Mouse (Mus musculus): Measurements from ENCODE around the gene Tmprss9.
A peak's percentile ranks its signal among the peaks of the same experiment; 100 is the strongest.
"Not testable (repeated sequence)": the region's sequence is repeated elsewhere in the genome, so short reads cannot be mapped to it uniquely, and the experiment has no call there.

Gene Tmprss9

DNA sequence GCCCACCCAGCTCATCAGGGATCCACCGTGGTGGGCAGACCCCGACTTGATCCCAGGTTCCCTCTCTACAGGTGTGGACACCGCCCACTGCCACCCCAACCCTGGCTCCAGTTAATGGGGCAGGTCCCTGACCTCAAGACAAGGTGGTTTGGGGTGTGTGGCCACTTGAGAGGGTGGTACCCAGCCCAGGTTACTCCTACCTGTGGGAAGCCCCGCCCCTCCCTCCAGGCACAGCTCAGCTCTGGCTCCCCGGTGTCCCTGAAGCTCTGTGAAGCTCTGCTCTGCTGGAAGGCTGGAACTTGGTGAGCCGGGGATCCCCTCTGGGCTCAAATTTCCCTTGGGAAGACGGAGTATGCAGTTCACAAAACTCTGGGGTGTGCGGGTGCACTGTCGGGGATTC, at the start of gene Tmprss9:
Tmprss9 (plus strand) TSS at position 268 of the 400 bp plus-strand sequence.
- DNase-seq (ENCODE audit: low read depth, low spot score) = no peak

DNA sequence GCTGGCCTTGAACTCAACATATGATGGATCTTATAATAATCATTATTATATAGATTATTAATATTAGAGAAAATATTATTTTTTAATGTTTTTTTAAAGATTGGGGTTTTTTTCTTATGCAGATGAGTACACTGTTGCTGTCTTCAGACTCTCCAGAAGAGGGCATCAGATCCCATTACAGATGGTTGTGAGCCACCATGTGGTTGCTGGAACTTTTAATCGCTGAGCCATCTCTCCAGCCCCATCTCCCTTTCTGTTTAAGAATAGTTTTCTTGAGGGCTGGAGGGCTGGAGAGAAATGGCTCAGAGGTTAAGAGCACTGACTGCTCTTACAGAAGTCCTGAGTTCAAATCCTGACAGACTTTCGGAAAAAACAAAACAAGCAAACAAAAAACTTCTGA, 49.7 kb upstream of the Tmprss9 start:
- DNase-seq (ENCODE audit: low read depth, low spot score) = no peak

DNA sequence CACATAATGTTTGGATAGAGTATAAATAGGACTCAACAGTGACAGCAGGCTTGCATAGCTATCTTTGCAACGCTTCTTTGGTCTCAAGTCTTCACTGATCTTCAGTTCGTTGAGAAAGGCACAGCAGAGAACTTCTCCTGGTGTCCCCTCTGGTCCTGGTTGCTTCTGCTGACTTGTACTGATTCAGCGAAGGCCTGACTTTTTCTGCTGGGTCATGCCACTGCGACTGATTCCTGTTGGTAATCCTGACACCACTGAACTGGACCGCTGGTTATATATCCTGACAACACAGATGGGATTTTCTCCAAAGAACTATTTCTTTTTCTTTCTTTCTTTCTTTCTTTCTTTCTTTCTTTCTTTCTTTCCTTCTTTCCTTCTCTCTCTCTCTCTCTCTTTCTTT, 49.1 kb upstream of the Tmprss9 start:
- DNase-seq (ENCODE audit: low read depth, low spot score) = no peak

DNA sequence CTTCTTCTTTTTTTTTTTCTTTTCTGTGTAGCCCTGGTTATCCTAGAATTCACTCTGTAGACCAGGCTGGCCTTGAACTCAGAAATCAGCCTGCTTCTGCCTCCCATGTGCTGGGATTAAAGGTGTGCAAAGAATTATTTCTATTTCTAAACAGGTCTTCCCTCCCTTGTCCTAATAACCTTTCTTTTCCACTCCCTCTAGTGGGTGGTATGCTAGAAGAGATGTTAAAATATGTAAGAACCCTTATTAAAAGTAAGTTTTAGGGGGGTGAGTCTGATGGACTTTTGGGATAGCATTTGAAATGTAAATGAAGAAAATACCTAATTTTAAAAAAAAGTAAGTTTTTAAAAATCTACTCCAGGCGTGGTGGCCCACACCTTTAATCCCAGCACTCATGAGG, 48.3 kb upstream of the Tmprss9 start:
- no peak for DNase-seq (ENCODE audit: low read depth, low spot score)

GRCm38 (mm10) chr10:80823847-80824643, 47.6 kb upstream of the Tmprss9 start:
- DNase-seq (ENCODE audit: low read depth, low spot score) = no peak

- no peak for DNase-seq (ENCODE audit: low read depth, low spot score)
Observed at GRCm38 (mm10) chr10:80824827-80825226, 46.8 kb upstream of the Tmprss9 start.

GRCm38 (mm10) chr10:80826151-80827062, 45.2 kb upstream of the Tmprss9 start, which contains the start of gene Oaz1:
TSS of gene Oaz1 (plus strand) at chr10:80826656.
- peak; percentile 100 for DNase-seq (ENCODE audit: low read depth, low spot score)

GRCm38 (mm10) chr10:80827063-80827869, 44.4 kb upstream of the Tmprss9 start:
- no peak for DNase-seq (ENCODE audit: low read depth, low spot score)

DNA sequence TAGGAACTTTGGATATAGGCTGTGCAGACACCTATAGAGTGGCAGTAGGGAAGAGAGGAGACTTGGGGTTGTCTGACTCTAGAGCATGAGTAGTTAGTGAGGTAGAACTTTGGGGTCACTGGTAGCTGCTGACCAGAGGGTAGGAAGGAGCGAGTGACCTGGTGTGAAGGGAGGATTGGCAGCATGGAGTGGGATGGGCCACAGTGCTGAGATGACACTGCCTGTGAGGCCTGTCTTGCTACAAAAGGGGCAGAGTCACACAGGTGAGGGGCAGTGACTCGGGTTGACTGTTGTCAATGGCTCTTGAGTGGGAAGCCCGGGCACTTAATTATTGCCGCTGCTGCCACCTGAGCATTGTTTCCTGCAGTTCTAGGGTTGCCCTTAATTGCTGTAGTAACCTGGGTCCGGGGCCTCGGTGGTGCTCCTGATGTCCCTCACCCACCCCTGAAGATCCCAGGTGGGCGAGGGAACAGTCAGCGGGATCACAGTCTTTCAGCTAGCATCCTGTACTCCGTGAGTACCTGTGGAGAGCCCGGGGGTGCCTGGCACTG, 43.7 kb upstream of the Tmprss9 start:
- no peak for DNase-seq (ENCODE audit: low read depth, low spot score)

DNA sequence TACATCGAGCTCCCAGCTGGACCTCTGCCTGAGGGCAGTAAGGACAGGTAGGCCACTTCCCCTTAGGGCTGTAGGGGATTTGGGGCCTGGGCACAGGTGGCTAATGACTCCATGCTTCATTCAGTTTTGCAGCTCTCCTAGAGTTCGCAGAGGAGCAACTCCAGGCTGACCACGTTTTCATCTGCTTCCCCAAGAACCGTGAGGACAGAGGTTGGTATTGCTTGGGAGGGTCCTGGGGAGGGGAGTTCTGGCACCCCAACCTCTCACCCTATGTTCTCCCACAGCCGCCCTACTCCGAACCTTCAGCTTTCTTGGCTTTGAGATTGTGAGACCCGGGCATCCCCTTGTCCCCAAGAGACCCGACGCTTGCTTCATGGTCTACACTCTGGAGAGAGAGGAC, 43.1 kb upstream of the Tmprss9 start:
- not testable (repeated sequence) for DNase-seq (ENCODE audit: low read depth, low spot score)

- DNase-seq (ENCODE audit: low read depth, low spot score) = no peak
Observed at GRCm38 (mm10) chr10:80829359-80830278, 42.0 kb upstream of the Tmprss9 start.

GRCm38 (mm10) chr10:80831136-80831535, 40.5 kb upstream of the Tmprss9 start:
- peak; percentile 58 for DNase-seq (ENCODE audit: low read depth, low spot score)

DNA sequence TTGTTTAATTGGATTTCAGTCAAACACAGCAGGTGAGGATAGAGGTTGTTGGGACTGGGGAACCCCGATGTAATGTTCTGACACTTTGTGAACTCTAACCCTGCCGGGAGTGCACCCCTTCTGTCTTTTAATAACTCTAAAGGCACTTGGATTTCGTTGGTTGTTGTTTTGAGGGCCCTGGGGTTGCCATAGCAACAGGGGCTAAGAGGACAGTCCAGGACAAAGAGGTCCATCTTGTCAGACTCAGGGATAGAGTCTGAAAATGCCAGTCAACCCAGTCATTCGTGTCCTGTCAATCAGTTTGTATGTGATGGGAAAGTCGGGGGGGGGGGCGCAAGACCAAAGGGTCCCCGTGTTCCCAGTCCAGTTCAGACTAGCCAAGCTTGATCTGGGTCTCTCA, 38.8 kb upstream of the Tmprss9 start:
- DNase-seq (ENCODE audit: low read depth, low spot score) = no peak

DNA sequence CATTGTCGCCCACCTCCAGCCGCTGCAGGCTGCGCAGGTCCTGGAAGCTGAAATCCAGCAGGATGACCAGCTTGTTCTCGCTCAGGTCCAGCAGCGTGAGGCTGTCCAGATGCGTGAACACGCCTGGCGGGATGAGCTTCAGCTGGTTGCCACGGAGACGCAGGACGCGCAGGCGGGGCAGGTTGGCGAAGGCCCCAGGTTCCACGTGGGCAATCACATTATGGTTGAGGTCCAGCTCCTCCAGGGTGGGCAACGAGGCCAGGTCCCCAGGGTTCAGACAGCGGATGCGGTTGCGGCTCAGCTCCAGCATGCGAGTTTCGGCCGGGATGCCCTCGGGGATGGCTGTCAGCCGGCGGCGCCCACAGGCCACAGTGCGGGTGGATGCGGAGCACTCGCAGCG, 36.0 kb upstream of the Tmprss9 start:
- no peak for DNase-seq (ENCODE audit: low read depth, low spot score)

DNA sequence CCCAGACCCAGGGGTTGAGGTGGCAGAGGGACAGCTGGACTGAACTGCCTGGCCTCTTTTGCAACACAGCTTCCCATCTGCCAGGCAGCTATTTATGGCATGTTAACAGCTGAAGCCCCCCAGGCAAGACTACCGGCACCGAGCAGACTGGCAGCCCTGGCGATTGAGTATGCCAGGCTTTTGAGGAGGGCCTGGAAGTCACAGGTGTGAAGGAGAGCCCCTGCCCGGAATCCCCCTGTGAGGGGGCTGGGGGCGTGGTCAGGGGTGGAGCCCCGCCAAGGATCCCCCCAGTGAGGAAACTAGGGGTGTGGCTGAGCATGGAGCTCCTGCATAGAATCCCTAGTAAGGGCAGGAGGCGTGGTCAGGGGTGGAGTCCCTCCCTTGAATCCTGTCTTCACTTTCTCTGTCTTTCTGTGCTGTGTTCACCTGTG, 34.7 kb upstream of the Tmprss9 start:
- DNase-seq (ENCODE audit: low read depth, low spot score) = no peak

DNA sequence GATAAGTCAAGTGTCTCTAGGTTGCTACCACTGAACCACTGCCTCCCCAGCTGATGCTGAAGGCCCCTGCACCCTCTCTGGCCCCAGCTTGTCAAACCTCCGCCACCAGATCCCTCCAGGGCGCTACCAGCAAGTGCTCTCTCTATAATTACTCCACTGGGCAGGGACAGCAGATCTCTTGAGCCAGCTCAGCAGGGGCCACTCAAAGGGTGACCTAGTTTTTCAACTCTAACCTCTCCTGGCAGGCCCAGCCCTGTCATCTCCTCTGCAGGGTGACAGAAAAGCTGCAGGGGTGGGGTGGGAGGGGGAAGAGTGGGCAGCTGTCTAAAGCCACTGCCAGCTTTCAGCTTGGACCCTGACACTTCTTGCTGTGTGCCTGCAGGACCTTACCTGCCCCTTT, 33.8 kb upstream of the Tmprss9 start:
- DNase-seq (ENCODE audit: low read depth, low spot score) = no peak

- no peak for DNase-seq (ENCODE audit: low read depth, low spot score)
Observed at GRCm38 (mm10) chr10:80838346-80838912, 33.2 kb upstream of the Tmprss9 start.

- DNase-seq (ENCODE audit: low read depth, low spot score) = no peak
Observed at GRCm38 (mm10) chr10:80839848-80840247, 31.8 kb upstream of the Tmprss9 start.

- DNase-seq (ENCODE audit: low read depth, low spot score) = no peak
Observed at GRCm38 (mm10) chr10:80841685-80842084, 30.0 kb upstream of the Tmprss9 start.

GRCm38 (mm10) chr10:80842334-80842733, 29.3 kb upstream of the Tmprss9 start:
- no peak for DNase-seq (ENCODE audit: low read depth, low spot score)

Measured in c-Kit-negative CD71-positive TER-119-positive erythroid progenitor cells, embryonic 14.5 days (primary cell).